Mouse (Mus musculus): Measurements from ENCODE around the gene Ccdc47. TPM values are rescaled to one million over a fixed set of nuclear protein-coding genes. Genes with fewer than 3 reads are reported as not detected.
"Not testable (repeated sequence)": the region's sequence is repeated elsewhere in the genome, so short reads cannot be mapped to it uniquely, and the experiment has no call there.

Gene Ccdc47
- polyA plus RNA-seq, 1 experiment from 2014 or later, result 58.9 TPM

DNA sequence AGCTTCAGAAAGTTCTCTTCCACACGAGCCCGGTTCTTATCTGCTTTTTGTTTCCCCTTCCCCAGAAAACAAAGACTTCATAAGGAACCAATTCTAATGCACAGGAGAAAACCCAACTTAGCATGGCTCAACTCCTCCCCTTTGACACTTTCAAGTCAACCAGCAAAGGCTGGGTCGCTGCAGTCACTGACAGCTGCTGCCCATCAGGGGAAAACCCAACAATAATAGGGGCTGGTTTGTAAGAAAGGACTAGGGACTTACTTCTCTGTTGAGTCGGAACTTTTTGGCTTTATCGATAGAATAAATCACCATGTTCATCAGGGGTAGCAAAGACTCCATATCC, 14.1 kb downstream of the Ccdc47 start, which contains the start of gene Strada:
Gene Strada, minus strand, starts transcription at position 46 of the 343 bp plus-strand sequence.
- H3K27ac ChIP-seq (ENCODE audit: low read depth, low read length), result no peak within 1 kb of the TSS
- WGBS (ENCODE audit: insufficient replicate concordance), result 76% methylated on average over 5 of the region's 5 CpGs
- H3K9me3 ChIP-seq (replicated peaks; ENCODE audit: control insufficient read depth, low read length), result no peaks in the 10 kb centered on the region
- no peak for ATAC-seq (replicated peaks; ENCODE audit: insufficient number of reproducible peaks, low FRiP score, low TSS enrichment)
- H3K27me3 ChIP-seq (ENCODE audit: control insufficient read depth, insufficient read depth, low read length), result no peaks in the 10 kb centered on the region
- H3K9ac ChIP-seq (ENCODE audit: low read depth, low read length), result no peak within 1 kb of the TSS
- peaks cover 39% of the 10 kb centered on the region for H3K36me3 ChIP-seq (ENCODE audit: control insufficient read depth, insufficient read depth, low read length)
- H3K4me1 ChIP-seq (ENCODE audit: control insufficient read depth, insufficient read depth, low read length), result no peaks in the 10 kb centered on the region
- H3K4me3 ChIP-seq (ENCODE audit: low read depth, low read length), result no peak within 1 kb of the TSS
- H3K4me2 ChIP-seq, result no peak within 1 kb of the TSS

DNA sequence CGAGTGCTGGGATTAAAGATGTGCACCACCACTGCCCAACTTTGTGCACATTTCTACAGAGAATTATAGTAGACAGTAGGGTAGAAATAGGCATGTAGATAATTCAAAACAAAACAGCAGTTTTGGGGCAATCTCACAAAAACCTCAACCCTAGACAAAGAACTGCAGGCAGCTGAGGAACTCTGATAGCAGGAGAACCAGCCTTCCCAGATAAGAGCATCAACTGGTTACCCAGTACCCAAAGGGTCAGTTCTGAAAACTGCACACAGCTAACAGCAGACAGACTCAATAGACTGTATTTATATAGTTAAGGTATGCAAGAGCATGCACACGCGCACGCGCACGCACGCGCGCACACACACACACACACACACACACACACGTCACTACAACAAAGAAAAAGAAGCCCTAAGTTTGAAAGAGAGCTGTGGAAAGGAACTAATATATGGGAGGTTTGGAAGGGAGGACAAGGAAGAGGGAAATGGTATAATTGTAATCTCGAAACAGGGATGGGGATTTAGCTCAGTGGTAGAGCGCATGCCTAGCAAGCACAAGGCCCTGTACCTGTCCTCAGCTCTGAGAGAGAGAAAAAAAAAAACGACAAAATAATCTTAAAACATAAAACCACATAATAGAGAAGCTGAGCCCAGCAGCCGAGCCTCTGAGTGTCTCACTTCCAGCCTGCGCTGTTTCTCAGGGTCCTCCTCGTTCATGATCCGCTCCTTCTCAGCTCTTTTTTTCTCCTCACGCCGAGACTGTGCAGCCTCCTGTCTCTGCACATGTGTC, 14.6 kb downstream of the Ccdc47 start:
- Histone ChIP-seq H3K9me3 (replicated peaks; ENCODE audit: control insufficient read depth, low read length) (no peaks in the 10 kb centered on the region), H3K4me1 (ENCODE audit: control insufficient read depth, insufficient read depth, low read length) (no peaks in the 10 kb centered on the region), H3K36me3 (ENCODE audit: control insufficient read depth, insufficient read depth, low read length) (peaks cover 35% of the 10 kb centered on the region), H3K4me2 (no peak overlapping the region), H3K27ac (ENCODE audit: low read depth, low read length) (no peak overlapping the region), H3K27me3 (ENCODE audit: control insufficient read depth, insufficient read depth, low read length) (no peaks in the 10 kb centered on the region), H3K4me3 (ENCODE audit: low read depth, low read length) (no peak overlapping the region), H3K9ac (ENCODE audit: low read depth, low read length) (no peak overlapping the region)
- no peak for ATAC-seq (replicated peaks; ENCODE audit: insufficient number of reproducible peaks, low FRiP score, low TSS enrichment)
- 86% methylated on average over 19 of the region's 19 CpGs for WGBS (ENCODE audit: insufficient replicate concordance)

DNA sequence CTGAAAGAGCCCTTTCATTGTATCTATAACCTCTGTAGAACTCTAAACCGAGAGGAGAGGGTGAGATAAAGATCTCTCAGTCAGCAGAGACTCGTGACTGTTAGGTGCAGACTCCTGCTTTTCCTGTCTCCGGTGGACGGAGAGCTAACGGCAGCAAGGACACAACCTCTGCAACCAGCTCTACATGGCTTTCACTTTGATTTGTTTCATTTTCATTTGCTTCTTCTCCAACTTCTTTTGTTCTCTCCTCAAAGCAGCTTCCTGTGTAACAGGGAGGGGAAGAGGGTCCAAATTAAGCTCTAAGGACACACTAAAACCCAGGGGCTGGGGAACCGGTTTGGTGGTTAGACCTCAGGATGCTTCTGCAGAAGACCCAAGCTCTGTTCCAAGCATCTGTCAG, 15.4 kb downstream of the Ccdc47 start:
- H3K4me1 ChIP-seq (ENCODE audit: control insufficient read depth, insufficient read depth, low read length), result no peaks in the 10 kb centered on the region
- no peak for ATAC-seq (replicated peaks; ENCODE audit: insufficient number of reproducible peaks, low FRiP score, low TSS enrichment)
- H3K27ac ChIP-seq (ENCODE audit: low read depth, low read length), result no peak overlapping the region
- WGBS (ENCODE audit: insufficient replicate concordance), result 72% methylated on average over 6 of the region's 6 CpGs
- no peak overlapping the region for H3K4me3 ChIP-seq (ENCODE audit: low read depth, low read length)
- no peak overlapping the region for H3K4me2 ChIP-seq
- no peaks in the 10 kb centered on the region for H3K9me3 ChIP-seq (replicated peaks; ENCODE audit: control insufficient read depth, low read length)
- H3K36me3 ChIP-seq (ENCODE audit: control insufficient read depth, insufficient read depth, low read length), result peaks cover 33% of the 10 kb centered on the region
- no peaks in the 10 kb centered on the region for H3K27me3 ChIP-seq (ENCODE audit: control insufficient read depth, insufficient read depth, low read length)
- no peak overlapping the region for H3K9ac ChIP-seq (ENCODE audit: low read depth, low read length)

DNA sequence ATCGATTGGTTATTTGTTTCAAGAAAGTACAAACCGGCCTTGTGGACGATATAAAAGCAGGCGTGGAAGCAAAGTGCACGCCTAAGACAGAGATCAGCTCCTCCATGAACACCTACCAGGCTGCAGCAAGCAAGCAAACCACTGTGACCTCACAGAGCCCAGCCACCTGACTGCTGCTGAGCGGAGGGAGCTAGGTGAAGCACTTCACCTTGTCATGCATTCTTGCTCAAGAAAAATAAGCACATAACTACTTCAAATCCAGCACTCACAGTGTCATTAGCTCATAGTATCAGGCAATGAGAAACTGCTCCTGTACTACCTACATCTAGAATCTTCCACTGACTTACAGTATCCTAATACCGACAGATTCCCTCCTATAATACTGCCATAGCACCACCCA, 16.1 kb downstream of the Ccdc47 start:
- not testable (repeated sequence) for H3K27ac ChIP-seq (ENCODE audit: low read depth, low read length); ATAC-seq (replicated peaks; ENCODE audit: insufficient number of reproducible peaks, low FRiP score, low TSS enrichment); H3K4me1 ChIP-seq (ENCODE audit: control insufficient read depth, insufficient read depth, low read length); H3K4me3 ChIP-seq (ENCODE audit: low read depth, low read length); H3K27me3 ChIP-seq (ENCODE audit: control insufficient read depth, insufficient read depth, low read length); H3K4me2 ChIP-seq; H3K9me3 ChIP-seq (replicated peaks; ENCODE audit: control insufficient read depth, low read length); H3K9ac ChIP-seq (ENCODE audit: low read depth, low read length)
- 94% methylated on average over 7 of the region's 7 CpGs for WGBS (ENCODE audit: insufficient replicate concordance)
- peaks cover 28% of the 10 kb centered on the region for H3K36me3 ChIP-seq (ENCODE audit: control insufficient read depth, insufficient read depth, low read length)

DNA sequence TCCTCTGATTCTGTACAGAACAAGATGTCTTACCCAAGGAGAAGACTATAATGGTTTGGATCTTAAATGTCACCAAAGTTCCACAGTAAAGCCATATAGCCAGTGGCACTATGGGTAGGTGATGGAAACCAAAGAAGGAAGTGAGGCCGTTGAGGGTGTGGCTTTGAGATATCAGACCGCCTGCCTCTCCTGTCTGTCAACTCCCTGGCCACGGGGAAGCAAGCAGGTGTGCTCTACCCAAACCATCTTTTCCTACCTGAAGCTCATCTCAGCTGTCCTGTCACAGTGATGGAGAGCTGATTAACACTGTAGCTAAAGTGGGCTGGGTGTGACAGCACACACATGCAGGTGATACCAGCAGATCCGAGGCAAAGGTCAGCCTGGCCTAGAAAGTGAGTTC, 17.9 kb downstream of the Ccdc47 start:
- 80% methylated on average over 4 of the region's 4 CpGs for WGBS (ENCODE audit: insufficient replicate concordance)
- H3K27ac ChIP-seq (ENCODE audit: low read depth, low read length), result no peak overlapping the region
- no peaks in the 10 kb centered on the region for H3K27me3 ChIP-seq (ENCODE audit: control insufficient read depth, insufficient read depth, low read length)
- H3K4me3 ChIP-seq (ENCODE audit: low read depth, low read length), result no peak overlapping the region
- no peak overlapping the region for H3K9ac ChIP-seq (ENCODE audit: low read depth, low read length)
- no peaks in the 10 kb centered on the region for H3K9me3 ChIP-seq (replicated peaks; ENCODE audit: control insufficient read depth, low read length)
- no peak for ATAC-seq (replicated peaks; ENCODE audit: insufficient number of reproducible peaks, low FRiP score, low TSS enrichment)
- no peak overlapping the region for H3K4me2 ChIP-seq
- peaks cover 22% of the 10 kb centered on the region for H3K36me3 ChIP-seq (ENCODE audit: control insufficient read depth, insufficient read depth, low read length)
- H3K4me1 ChIP-seq (ENCODE audit: control insufficient read depth, insufficient read depth, low read length), result no peaks in the 10 kb centered on the region

DNA sequence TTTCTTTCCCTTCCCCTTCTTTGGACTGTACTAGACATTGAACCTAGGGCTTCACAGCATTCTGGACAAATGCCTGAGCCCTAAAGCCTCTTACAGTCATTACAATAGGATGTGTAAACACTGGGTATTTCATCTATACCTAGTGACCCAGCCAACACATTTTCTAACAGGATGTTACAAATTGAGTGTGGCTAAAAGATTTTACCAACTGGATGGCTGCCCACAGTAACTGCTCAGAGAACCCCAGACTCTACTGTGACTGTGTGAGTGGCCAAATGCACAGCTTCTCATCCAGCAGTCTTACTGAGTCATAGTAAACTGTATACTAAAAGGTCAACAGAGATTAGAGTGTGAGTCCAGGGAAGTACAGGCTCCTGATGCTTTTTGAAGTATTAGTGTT, 20.8 kb downstream of the Ccdc47 start:
- Histone ChIP-seq H3K4me3 (ENCODE audit: low read depth, low read length) (no peak overlapping the region), H3K4me2 (no peak overlapping the region), H3K4me1 (ENCODE audit: control insufficient read depth, insufficient read depth, low read length) (0 out of 2 replicates have a peak, but pooled peaks cover 6% of the 10 kb centered on the region), H3K27me3 (ENCODE audit: control insufficient read depth, insufficient read depth, low read length) (no peaks in the 10 kb centered on the region), H3K36me3 (ENCODE audit: control insufficient read depth, insufficient read depth, low read length) (peaks cover 7% of the 10 kb centered on the region; the same call in 1 of the 2 replicates), H3K27ac (ENCODE audit: low read depth, low read length) (no peak overlapping the region), H3K9me3 (replicated peaks; ENCODE audit: control insufficient read depth, low read length) (no peaks in the 10 kb centered on the region), H3K9ac (ENCODE audit: low read depth, low read length) (no peak overlapping the region)
- ATAC-seq (replicated peaks; ENCODE audit: insufficient number of reproducible peaks, low FRiP score, low TSS enrichment), result no peak

DNA sequence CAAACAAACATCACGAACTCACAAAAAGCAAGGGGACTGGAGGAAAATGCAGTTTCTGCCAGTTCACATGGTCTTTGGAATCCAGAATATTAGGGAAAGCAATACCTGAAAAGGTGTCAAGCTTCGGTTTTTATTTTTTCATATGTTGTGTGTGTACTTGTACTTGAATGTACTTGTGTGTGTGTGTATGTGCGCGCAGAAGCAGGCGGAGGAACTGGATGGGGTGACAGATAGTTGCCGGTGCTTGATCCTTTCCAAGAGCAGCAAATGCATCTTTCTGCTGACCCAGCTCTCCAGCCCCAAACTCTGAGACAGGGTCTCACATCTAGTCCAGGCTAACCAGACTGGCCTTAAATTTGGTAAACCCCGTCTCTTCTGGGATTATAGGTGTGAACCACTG, 21.3 kb downstream of the Ccdc47 start:
- Histone ChIP-seq H3K27me3 (ENCODE audit: control insufficient read depth, insufficient read depth, low read length) (no peaks in the 10 kb centered on the region), H3K9ac (ENCODE audit: low read depth, low read length) (no peak overlapping the region), H3K9me3 (replicated peaks; ENCODE audit: control insufficient read depth, low read length) (no peaks in the 10 kb centered on the region), H3K4me2 (no peak overlapping the region), H3K4me1 (ENCODE audit: control insufficient read depth, insufficient read depth, low read length) (0 out of 2 replicates have a peak, but pooled peaks cover 6% of the 10 kb centered on the region), H3K27ac (ENCODE audit: low read depth, low read length) (no peak overlapping the region), H3K4me3 (ENCODE audit: low read depth, low read length) (no peak overlapping the region), H3K36me3 (ENCODE audit: control insufficient read depth, insufficient read depth, low read length) (peaks cover 7% of the 10 kb centered on the region; the same call in 1 of the 2 replicates)
- 87% methylated on average over 7 of the region's 7 CpGs for WGBS (ENCODE audit: insufficient replicate concordance)
- no peak for ATAC-seq (replicated peaks; ENCODE audit: insufficient number of reproducible peaks, low FRiP score, low TSS enrichment)

DNA sequence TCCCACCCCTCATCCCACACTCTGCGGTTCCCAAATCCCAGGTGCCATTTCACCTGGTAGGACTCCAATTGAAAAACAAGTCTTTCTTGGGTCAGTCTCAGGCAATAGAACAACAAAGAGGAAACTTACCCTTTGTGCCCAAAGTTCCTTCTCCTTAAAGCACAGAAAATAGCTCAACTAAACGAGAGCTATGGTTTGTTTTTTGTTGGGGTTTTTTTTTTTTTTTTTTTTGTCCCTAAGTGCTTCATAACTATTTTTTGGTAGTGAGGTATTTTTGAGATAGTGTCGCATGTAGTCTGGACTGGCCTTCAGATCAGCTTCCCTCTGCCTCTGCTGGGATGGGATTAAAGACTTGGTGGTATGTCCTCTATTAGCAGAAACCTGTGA, 22.0 kb downstream of the Ccdc47 start:
- no peak for ATAC-seq (replicated peaks; ENCODE audit: insufficient number of reproducible peaks, low FRiP score, low TSS enrichment)
- Histone ChIP-seq H3K36me3 (ENCODE audit: control insufficient read depth, insufficient read depth, low read length) (peaks cover 7% of the 10 kb centered on the region; the same call in 1 of the 2 replicates), H3K27me3 (ENCODE audit: control insufficient read depth, insufficient read depth, low read length) (no peaks in the 10 kb centered on the region), H3K9ac (ENCODE audit: low read depth, low read length) (peak overlapping the region; percentile 73), H3K4me2 (peak overlapping the region; percentile 87), H3K4me1 (ENCODE audit: control insufficient read depth, insufficient read depth, low read length) (0 out of 2 replicates have a peak, but pooled peaks cover 6% of the 10 kb centered on the region), H3K27ac (ENCODE audit: low read depth, low read length) (peak overlapping the region; percentile 80), H3K4me3 (ENCODE audit: low read depth, low read length) (peak overlapping the region; percentile 79), H3K9me3 (replicated peaks; ENCODE audit: control insufficient read depth, low read length) (no peaks in the 10 kb centered on the region)
- 30% methylated on average over 3 of the region's 3 CpGs for WGBS (ENCODE audit: insufficient replicate concordance)

Data from heart, embryonic 11.5 days (tissue).